Mouse (Mus musculus): Measurements from ENCODE around the gene Sema3g. TPM values are rescaled to one million over a fixed set of nuclear protein-coding genes. Genes with fewer than 3 reads are reported as not detected.

Sema3g gene
- polyA plus RNA-seq, 1 experiment = not detected

- Histone ChIP-seq H3K9me3 (no peaks in the 10 kb centered on the region), H3K4me1 (peaks cover 17% of the 10 kb centered on the region), H3K4me3 (replicated peaks) (no peak overlapping the region), H3K27me3 (replicated peaks) (peaks cover 22% of the 10 kb centered on the region), H3K36me3 (replicated peaks; ENCODE audit: low read length) (peaks cover 44% of the 10 kb centered on the region)
- TF ChIP-seq GATA1 (IDR thresholded peaks at IDR 0.05; ENCODE audit: borderline replicate concordance, low read length) = no peak
- TF ChIP-seq FLI1 (IDR thresholded peaks at IDR 0.05; ENCODE audit: low read length) = no peak
Measured at GRCm38 (mm10) chr14:31237101-31237882, 19.6 kb downstream of the Sema3g start.

- Histone ChIP-seq H3K4me3 (replicated peaks) (no peak overlapping the region), H3K27me3 (replicated peaks) (no peaks in the 10 kb centered on the region), H3K4me1 (0 out of 2 replicates have a peak, but pooled peaks cover 3% of the 10 kb centered on the region), H3K36me3 (replicated peaks; ENCODE audit: low read length) (peaks cover 51% of the 10 kb centered on the region), H3K9me3 (no peaks in the 10 kb centered on the region)
- TF ChIP-seq FLI1 (IDR thresholded peaks at IDR 0.05; ENCODE audit: low read length) = no peak
- TF ChIP-seq GATA1 (IDR thresholded peaks at IDR 0.05; ENCODE audit: borderline replicate concordance, low read length) = no peak
Measured at GRCm38 (mm10) chr14:31240528-31240927, 22.9 kb downstream of the Sema3g start.

- Histone ChIP-seq H3K36me3 (replicated peaks; ENCODE audit: low read length) (peaks cover 48% of the 10 kb centered on the region), H3K9me3 (no peaks in the 10 kb centered on the region), H3K27me3 (replicated peaks) (no peaks in the 10 kb centered on the region), H3K4me3 (replicated peaks) (no peak overlapping the region), H3K4me1 (peaks cover 18% of the 10 kb centered on the region)
- no peak for TF ChIP-seq FLI1 (IDR thresholded peaks at IDR 0.05; ENCODE audit: low read length)
- no peak for TF ChIP-seq GATA1 (IDR thresholded peaks at IDR 0.05; ENCODE audit: borderline replicate concordance, low read length)
Measured at GRCm38 (mm10) chr14:31244777-31245176, 27.1 kb downstream of the Sema3g start.

GRCm38 (mm10) chr14:31245946-31246345 lies 28.3 kb downstream of the Sema3g start:
- TF ChIP-seq GATA1 (IDR thresholded peaks at IDR 0.05; ENCODE audit: borderline replicate concordance, low read length) (no peak), FLI1 (IDR thresholded peaks at IDR 0.05; ENCODE audit: low read length) (no peak)
- H3K4me3 ChIP-seq (replicated peaks) = no peak overlapping the region

GRCm38 (mm10) chr14:31248396-31248795 lies 30.7 kb downstream of the Sema3g start:
- no peaks in the 10 kb centered on the region for H3K9me3 ChIP-seq
- no peak for TF ChIP-seq FLI1 (IDR thresholded peaks at IDR 0.05; ENCODE audit: low read length)
- TF ChIP-seq GATA1 (IDR thresholded peaks at IDR 0.05; ENCODE audit: borderline replicate concordance, low read length) = no peak
- peaks cover 43% of the 10 kb centered on the region for H3K36me3 ChIP-seq (replicated peaks; ENCODE audit: low read length)
- peaks cover 39% of the 10 kb centered on the region for H3K4me1 ChIP-seq
- H3K27me3 ChIP-seq (replicated peaks) = no peaks in the 10 kb centered on the region
- no peak overlapping the region for H3K4me3 ChIP-seq (replicated peaks)

More at GRCm38 (mm10) chr14:31245946-31246345, 28.3 kb downstream of the Sema3g start:
- Histone ChIP-seq H3K27me3 (replicated peaks) (no peaks in the 10 kb centered on the region), H3K9me3 (no peaks in the 10 kb centered on the region), H3K36me3 (replicated peaks; ENCODE audit: low read length) (peaks cover 36% of the 10 kb centered on the region), H3K4me1 (peaks cover 25% of the 10 kb centered on the region)

- TF ChIP-seq FLI1 (IDR thresholded peaks at IDR 0.05; ENCODE audit: low read length) = no peak
- TF ChIP-seq GATA1 (IDR thresholded peaks at IDR 0.05; ENCODE audit: borderline replicate concordance, low read length) = no peak
Measured at GRCm38 (mm10) chr14:31250222-31251083, 32.8 kb downstream of the Sema3g start.

GRCm38 (mm10) chr14:31251084-31251604 lies 33.5 kb downstream of the Sema3g start, which contains the start of the genes Phf7 and Bap1:
Gene Phf7, minus strand, starts transcription at chr14:31251317.
Gene Bap1, plus strand, starts transcription at chr14:31251450.
- Histone ChIP-seq H3K4me3 (replicated peaks) (peak within 1 kb of the TSS; percentile 98), H3K27me3 (replicated peaks) (no peaks in the 10 kb centered on the region), H3K36me3 (replicated peaks; ENCODE audit: low read length) (peaks cover 60% of the 10 kb centered on the region), H3K4me1 (peaks cover 39% of the 10 kb centered on the region), H3K9me3 (no peaks in the 10 kb centered on the region)
- TF ChIP-seq FLI1 (IDR thresholded peaks at IDR 0.05; ENCODE audit: low read length) (no peak), GATA1 (IDR thresholded peaks at IDR 0.05; ENCODE audit: borderline replicate concordance, low read length) (no peak)

More at GRCm38 (mm10) chr14:31250222-31251083, 32.8 kb downstream of the Sema3g start:
- Histone ChIP-seq H3K27me3 (replicated peaks) (no peaks in the 10 kb centered on the region), H3K4me1 (peaks cover 39% of the 10 kb centered on the region), H3K4me3 (replicated peaks) (peak overlapping the region; percentile 98), H3K36me3 (replicated peaks; ENCODE audit: low read length) (peaks cover 57% of the 10 kb centered on the region), H3K9me3 (no peaks in the 10 kb centered on the region)

GRCm38 (mm10) chr14:31251626-31252025 lies 34.0 kb downstream of the Sema3g start:
- Histone ChIP-seq H3K4me3 (replicated peaks) (peak overlapping the region; percentile 98), H3K9me3 (no peaks in the 10 kb centered on the region), H3K36me3 (replicated peaks; ENCODE audit: low read length) (peaks cover 60% of the 10 kb centered on the region), H3K27me3 (replicated peaks) (no peaks in the 10 kb centered on the region), H3K4me1 (peaks cover 39% of the 10 kb centered on the region)
- TF ChIP-seq GATA1 (IDR thresholded peaks at IDR 0.05; ENCODE audit: borderline replicate concordance, low read length) (no peak), FLI1 (IDR thresholded peaks at IDR 0.05; ENCODE audit: low read length) (no peak)

GRCm38 (mm10) chr14:31252091-31252490 lies 34.4 kb downstream of the Sema3g start:
- TF ChIP-seq GATA1 (IDR thresholded peaks at IDR 0.05; ENCODE audit: borderline replicate concordance, low read length) = no peak
- H3K4me1 ChIP-seq = peaks cover 39% of the 10 kb centered on the region
- H3K36me3 ChIP-seq (replicated peaks; ENCODE audit: low read length) = peaks cover 60% of the 10 kb centered on the region
- no peaks in the 10 kb centered on the region for H3K27me3 ChIP-seq (replicated peaks)
- peak overlapping the region; percentile 98 for H3K4me3 ChIP-seq (replicated peaks)
- no peaks in the 10 kb centered on the region for H3K9me3 ChIP-seq

All from megakaryocyte, embryonic 14.5 days (primary cell).